Mouse (Mus musculus): ENCODE data around the gene I830077J02Rik. TPM values are rescaled to one million over a fixed set of nuclear protein-coding genes. Genes with fewer than 3 reads are reported as not detected.
"Not testable (repeated sequence)": the region's sequence is repeated elsewhere in the genome, so short reads cannot be mapped to it uniquely, and the experiment has no call there.

Gene I830077J02Rik
- polyA plus RNA-seq, 1 experiment from 2014 or later, result 1.4 TPM

DNA sequence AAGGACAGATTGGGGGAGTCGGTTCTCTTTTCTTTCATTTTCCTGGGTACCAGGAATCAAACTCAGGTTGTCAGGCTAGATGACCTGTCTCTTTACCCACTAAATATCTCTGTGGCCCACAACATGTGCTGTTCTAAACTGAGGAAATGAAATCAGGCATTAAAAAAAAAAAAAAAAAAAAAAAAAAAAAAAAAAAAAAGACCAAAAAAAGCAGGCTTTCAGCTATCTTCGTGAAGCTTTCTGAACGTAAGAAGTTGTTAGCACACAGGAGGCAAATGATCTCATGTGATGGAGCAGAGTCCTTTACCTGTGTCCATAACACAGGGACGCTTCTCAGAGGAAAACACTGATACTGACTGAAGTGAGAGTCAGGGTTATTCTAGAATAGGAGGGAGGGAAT, 3.6 kb upstream of the I830077J02Rik start:
- ATAC-seq (ENCODE audit: insufficient number of reproducible peaks, low FRiP score, low TSS enrichment, low read depth), result no peak
- Histone ChIP-seq H3K27me3 (no peaks in the 10 kb centered on the region), H3K4me2 (replicated peaks) (no peak overlapping the region), H3K36me3 (peaks cover 14% of the 10 kb centered on the region), H3K4me3 (replicated peaks) (no peak overlapping the region), H3K9ac (no peak overlapping the region), H3K4me1 (no peaks in the 10 kb centered on the region), H3K27ac (replicated peaks) (no peak overlapping the region), H3K9me3 (replicated peaks) (no peaks in the 10 kb centered on the region)
- 87% methylated on average over 4 of the region's 4 CpGs for WGBS

DNA sequence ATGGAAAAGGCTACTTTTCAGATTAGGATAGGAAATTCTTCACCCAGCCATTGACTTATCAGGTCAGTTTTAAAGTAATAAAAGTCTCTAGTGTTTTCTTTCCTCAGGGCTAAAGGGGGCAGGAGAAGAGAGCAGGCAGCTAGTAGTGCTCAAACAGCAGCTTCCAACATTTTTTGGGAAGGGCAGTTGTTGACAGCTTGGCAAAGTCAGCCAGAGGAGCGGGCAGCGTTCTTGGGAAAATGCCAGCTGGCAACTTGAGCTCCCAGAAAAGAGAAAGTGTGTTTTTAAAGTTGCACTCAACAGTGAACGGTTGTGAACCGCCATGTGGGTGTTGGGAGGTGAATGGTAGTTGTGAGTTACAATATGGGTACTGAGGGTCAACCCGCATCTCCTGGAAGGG, 2.6 kb upstream of the I830077J02Rik start:
- H3K27ac ChIP-seq (replicated peaks), result no peak overlapping the region
- no peak overlapping the region for H3K9ac ChIP-seq
- no peaks in the 10 kb centered on the region for H3K27me3 ChIP-seq
- 66% methylated on average over 5 of the region's 5 CpGs for WGBS
- ATAC-seq (ENCODE audit: insufficient number of reproducible peaks, low FRiP score, low TSS enrichment, low read depth), result no peak
- no peaks in the 10 kb centered on the region for H3K4me1 ChIP-seq
- no peaks in the 10 kb centered on the region for H3K9me3 ChIP-seq (replicated peaks)
- no peak overlapping the region for H3K4me3 ChIP-seq (replicated peaks)
- H3K36me3 ChIP-seq, result peaks cover 8% of the 10 kb centered on the region; the same call in 1 of the 2 replicates
- H3K4me2 ChIP-seq (replicated peaks), result no peak overlapping the region

DNA sequence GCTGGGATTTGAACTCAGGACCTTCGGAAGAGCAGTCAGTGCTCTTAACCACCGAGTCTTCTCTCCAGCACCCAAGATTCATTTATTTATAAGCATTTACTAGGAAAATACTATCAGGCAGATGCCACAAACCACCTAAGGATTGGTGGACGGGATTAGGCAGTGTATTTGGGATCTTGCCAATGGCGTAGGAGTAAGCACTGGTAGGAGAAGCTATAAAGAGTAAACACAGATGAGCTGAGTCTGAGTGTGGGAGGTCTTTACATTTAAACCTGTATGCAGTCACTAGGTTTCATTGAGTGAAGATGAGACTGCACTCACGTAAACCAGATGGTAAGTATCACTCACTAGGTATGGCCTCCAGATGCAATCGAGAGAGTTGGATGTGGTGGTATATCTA, 1.5 kb upstream of the I830077J02Rik start:
- 91% methylated on average over 6 of the region's 6 CpGs for WGBS
- H3K4me3 ChIP-seq (replicated peaks), result no peak overlapping the region
- no peaks in the 10 kb centered on the region for H3K27me3 ChIP-seq
- no peak overlapping the region for H3K9ac ChIP-seq
- peaks cover 8% of the 10 kb centered on the region; the same call in 1 of the 2 replicates for H3K36me3 ChIP-seq
- no peaks in the 10 kb centered on the region for H3K9me3 ChIP-seq (replicated peaks)
- H3K27ac ChIP-seq (replicated peaks), result no peak overlapping the region
- no peak for ATAC-seq (ENCODE audit: insufficient number of reproducible peaks, low FRiP score, low TSS enrichment, low read depth)
- H3K4me1 ChIP-seq, result no peaks in the 10 kb centered on the region
- no peak overlapping the region for H3K4me2 ChIP-seq (replicated peaks)

DNA sequence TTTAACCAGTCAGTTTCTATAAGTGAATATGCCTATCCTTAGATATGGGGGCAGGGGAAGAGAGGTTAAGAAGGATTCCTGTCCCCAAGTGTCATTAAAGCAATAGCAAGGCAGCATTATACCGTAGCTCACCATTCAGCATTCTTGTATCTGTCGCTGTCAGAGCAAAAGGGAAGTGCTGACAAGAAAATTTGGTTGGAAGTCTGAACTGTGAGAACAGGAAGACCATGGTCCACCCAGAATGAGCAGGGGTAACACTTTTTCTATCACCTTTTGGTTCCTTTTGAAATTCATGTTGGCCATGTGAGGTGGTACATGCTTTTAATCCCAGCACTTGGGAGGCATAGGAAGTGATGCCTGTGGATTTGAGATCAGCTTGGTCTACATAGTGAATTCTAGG, 1.4 kb downstream of the I830077J02Rik start:
- no peak overlapping the region for H3K27ac ChIP-seq (replicated peaks)
- H3K27me3 ChIP-seq, result no peaks in the 10 kb centered on the region
- H3K9ac ChIP-seq, result no peak overlapping the region
- H3K36me3 ChIP-seq, result no peaks in the 10 kb centered on the region
- no peaks in the 10 kb centered on the region for H3K9me3 ChIP-seq (replicated peaks)
- ATAC-seq (ENCODE audit: insufficient number of reproducible peaks, low FRiP score, low TSS enrichment, low read depth), result no peak
- 80% methylated on average over 2 of the region's 2 CpGs for WGBS
- no peak overlapping the region for H3K4me3 ChIP-seq (replicated peaks)
- no peaks in the 10 kb centered on the region for H3K4me1 ChIP-seq
- H3K4me2 ChIP-seq (replicated peaks), result no peak overlapping the region

DNA sequence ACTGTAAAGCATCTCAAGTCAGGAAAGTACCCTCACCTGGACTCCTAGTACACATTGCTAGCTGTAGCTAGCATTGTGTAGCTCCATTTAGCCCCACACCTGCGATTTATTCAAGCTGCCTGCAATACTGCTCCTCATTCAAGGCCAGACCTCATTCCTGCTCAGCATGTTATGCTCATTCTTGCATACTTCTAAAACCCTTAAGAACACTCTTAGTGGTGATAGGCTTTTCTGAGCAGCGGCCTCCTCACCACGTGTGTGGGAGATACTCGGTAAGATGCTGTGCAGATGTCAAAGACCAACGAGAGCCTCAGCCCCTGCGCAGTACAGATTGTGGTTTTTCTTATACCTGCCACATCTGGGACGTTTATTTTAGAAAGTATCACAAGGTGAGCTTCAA, 2.6 kb downstream of the I830077J02Rik start:
- Histone ChIP-seq H3K4me3 (replicated peaks) (no peak overlapping the region), H3K4me1 (no peaks in the 10 kb centered on the region), H3K9ac (no peak overlapping the region), H3K36me3 (no peaks in the 10 kb centered on the region), H3K27ac (replicated peaks) (no peak overlapping the region), H3K9me3 (replicated peaks) (no peaks in the 10 kb centered on the region), H3K27me3 (no peaks in the 10 kb centered on the region), H3K4me2 (replicated peaks) (no peak overlapping the region)
- 73% methylated on average over 7 of the region's 7 CpGs for WGBS
- no peak for ATAC-seq (ENCODE audit: insufficient number of reproducible peaks, low FRiP score, low TSS enrichment, low read depth)

DNA sequence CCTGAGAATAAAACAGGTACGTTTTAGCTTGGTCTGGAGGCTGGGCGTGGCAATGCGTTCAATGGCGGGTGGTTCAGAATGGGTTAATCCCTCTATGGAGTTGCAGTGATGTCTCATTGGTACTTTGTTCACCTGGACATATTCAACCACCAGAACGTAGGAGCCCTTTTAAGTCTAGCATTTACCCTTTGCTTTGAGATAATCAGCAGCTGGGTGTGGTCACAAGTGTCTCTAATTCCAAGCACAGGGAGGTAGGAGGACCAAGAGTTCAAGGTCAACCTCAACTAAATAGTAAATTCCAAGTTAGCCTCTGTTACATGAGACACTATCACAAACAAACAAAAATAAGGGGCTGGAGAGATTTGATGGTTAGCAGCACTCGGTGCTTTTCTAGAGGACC, 3.7 kb downstream of the I830077J02Rik start:
- no peaks in the 10 kb centered on the region for H3K4me1 ChIP-seq
- H3K9me3 ChIP-seq (replicated peaks), result no peaks in the 10 kb centered on the region
- no peaks in the 10 kb centered on the region for H3K27me3 ChIP-seq
- no peak overlapping the region for H3K4me3 ChIP-seq (replicated peaks)
- H3K9ac ChIP-seq, result no peak overlapping the region
- no peak overlapping the region for H3K4me2 ChIP-seq (replicated peaks)
- H3K27ac ChIP-seq (replicated peaks), result no peak overlapping the region
- 81% methylated on average over 6 of the region's 6 CpGs for WGBS
- no peak for ATAC-seq (ENCODE audit: insufficient number of reproducible peaks, low FRiP score, low TSS enrichment, low read depth)
- no peaks in the 10 kb centered on the region for H3K36me3 ChIP-seq

DNA sequence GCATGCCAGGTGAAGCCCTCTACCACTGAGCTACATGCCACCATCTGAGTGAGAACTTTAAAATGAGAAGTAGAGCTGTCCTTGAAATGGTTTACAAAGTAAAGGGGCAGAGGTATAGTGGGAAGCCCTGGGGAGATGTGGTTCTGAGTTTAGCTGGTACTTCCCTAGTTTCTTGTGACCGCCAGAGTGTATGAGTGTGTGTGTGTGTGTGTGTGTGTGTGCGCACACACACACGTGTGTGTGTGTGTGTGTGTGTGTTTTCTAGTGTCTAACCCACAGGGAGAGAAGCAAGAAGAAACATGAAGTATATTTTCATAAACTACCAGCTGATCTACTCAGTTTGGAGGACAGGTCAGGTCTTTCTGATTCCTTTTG, 4.3 kb downstream of the I830077J02Rik start:
- Histone ChIP-seq H3K27me3 (no peaks in the 10 kb centered on the region), H3K4me1 (no peaks in the 10 kb centered on the region), H3K36me3 (no peaks in the 10 kb centered on the region), H3K27ac (replicated peaks) (no peak overlapping the region), H3K9ac (no peak overlapping the region), H3K4me3 (replicated peaks) (no peak overlapping the region), H3K4me2 (replicated peaks) (no peak overlapping the region), H3K9me3 (replicated peaks) (no peaks in the 10 kb centered on the region)
- WGBS, result 81% methylated on average over 3 of the region's 3 CpGs
- ATAC-seq (ENCODE audit: insufficient number of reproducible peaks, low FRiP score, low TSS enrichment, low read depth), result no peak

DNA sequence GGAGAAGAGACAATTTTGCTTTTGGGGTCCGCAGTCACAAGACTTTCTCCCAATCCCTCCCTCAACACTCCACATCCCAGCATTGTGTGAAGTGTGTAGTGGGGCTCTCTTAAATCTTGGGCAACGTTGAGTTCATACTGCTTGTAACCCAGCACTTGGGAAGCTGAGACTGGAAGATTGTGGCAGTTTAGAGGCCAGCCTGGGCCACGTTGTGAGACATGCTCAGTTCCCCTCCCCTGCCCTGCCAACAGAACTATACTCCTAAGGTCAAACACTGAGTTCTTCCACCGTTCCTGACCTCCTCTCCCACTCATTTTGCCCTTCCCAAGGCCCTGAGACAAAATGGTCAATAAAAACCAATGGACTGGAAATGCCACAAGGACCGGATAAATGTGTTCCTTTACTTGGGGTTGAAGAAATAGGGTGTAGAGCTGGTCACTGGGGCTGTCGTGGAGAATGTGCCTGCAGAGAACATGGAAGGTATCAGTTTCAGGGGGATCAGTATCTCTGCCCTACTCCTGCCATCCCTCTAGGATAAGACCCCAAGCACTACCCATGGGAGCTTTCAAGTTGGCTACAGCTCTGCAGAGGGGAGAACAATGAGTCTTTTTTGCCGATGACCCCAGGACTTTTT, 4.8 kb downstream of the I830077J02Rik start:
- no peak overlapping the region for H3K27ac ChIP-seq (replicated peaks)
- WGBS, result 80% methylated on average over 7 of the region's 7 CpGs
- ATAC-seq (ENCODE audit: insufficient number of reproducible peaks, low FRiP score, low TSS enrichment, low read depth), result no peak

DNA sequence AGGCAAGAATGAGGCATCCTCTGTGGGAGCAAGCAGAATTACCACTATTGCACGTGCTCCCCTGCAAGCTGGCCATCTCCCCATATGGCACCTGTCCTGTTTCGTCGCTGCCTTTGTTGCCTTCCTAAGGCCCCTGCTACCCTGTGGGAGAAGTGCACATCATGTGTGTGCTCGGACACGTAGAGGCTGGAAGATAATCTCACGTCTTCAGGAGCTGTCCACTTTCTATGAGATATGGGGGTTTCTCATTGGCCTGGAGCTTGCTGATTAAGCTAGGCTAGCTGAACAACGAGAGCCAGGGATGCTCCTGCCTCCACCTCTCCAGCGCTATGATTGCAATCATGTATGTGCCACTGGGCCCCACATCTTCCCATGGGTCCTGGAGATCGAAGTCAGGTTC, 7.8 kb downstream of the I830077J02Rik start:
- Histone ChIP-seq H3K4me3 (replicated peaks) (no peak overlapping the region), H3K9me3 (replicated peaks) (no peaks in the 10 kb centered on the region), H3K9ac (no peak overlapping the region), H3K27ac (replicated peaks) (no peak overlapping the region), H3K36me3 (no peaks in the 10 kb centered on the region), H3K4me1 (no peaks in the 10 kb centered on the region), H3K27me3 (no peaks in the 10 kb centered on the region), H3K4me2 (replicated peaks) (no peak overlapping the region)
- WGBS, result 83% methylated on average over 9 of the region's 9 CpGs
- ATAC-seq (ENCODE audit: insufficient number of reproducible peaks, low FRiP score, low TSS enrichment, low read depth), result no peak

More for the DNA sequence above, 4.8 kb downstream of the I830077J02Rik start:
- no peak overlapping the region for H3K9ac ChIP-seq
- no peak overlapping the region for H3K4me2 ChIP-seq (replicated peaks)
- no peak overlapping the region for H3K4me3 ChIP-seq (replicated peaks)
- H3K4me1 ChIP-seq, result no peaks in the 10 kb centered on the region
- no peaks in the 10 kb centered on the region for H3K36me3 ChIP-seq
- H3K27me3 ChIP-seq, result no peaks in the 10 kb centered on the region
- H3K9me3 ChIP-seq (replicated peaks), result no peaks in the 10 kb centered on the region

DNA sequence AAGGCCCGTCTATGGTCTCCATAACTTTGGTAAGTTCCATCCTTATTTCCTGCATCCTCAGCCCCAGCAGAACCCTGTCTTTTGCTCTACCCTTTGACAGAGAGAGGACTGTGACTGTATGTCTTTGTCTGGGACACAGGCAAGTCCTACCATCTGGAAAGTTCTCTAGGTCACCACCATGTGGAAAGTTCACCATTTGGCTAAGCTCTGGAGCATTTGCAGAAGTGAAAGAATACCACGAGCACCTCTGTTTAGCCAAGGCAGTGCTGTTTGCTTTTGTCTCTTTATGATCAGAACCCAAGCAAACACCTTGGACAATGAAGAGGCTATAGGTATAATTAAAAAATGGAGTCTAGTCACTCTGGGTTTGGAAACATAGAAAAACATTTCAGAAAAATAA, 10.5 kb downstream of the I830077J02Rik start:
- H3K9ac ChIP-seq, result no peak overlapping the region
- no peaks in the 10 kb centered on the region for H3K36me3 ChIP-seq
- no peaks in the 10 kb centered on the region for H3K27me3 ChIP-seq
- H3K4me2 ChIP-seq (replicated peaks), result no peak overlapping the region
- no peak for ATAC-seq (ENCODE audit: insufficient number of reproducible peaks, low FRiP score, low TSS enrichment, low read depth)
- H3K27ac ChIP-seq (replicated peaks), result no peak overlapping the region
- H3K4me3 ChIP-seq (replicated peaks), result no peak overlapping the region
- H3K9me3 ChIP-seq (replicated peaks), result no peaks in the 10 kb centered on the region
- H3K4me1 ChIP-seq, result no peaks in the 10 kb centered on the region
- 77% methylated on average over 2 of the region's 2 CpGs for WGBS

DNA sequence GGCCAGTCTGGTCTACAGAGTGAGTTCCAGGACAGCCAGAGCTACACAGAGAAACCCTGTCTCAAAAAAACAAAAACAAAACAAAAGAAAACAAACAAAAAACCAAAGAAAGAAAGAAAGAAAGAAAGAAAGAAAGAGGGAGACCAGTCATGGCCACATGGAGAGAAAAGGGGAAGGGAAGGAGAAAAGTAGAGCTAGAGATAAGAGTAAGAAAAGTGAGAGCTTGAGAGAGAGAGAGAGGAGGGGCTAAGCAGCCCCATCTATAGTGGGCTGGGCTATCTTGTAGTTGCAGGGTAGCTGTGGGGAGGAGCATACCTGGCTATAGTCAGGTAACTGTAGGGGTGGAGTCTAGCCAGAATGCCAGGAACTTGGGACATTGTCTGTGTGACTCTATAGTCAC, 11.7 kb downstream of the I830077J02Rik start:
- not testable (repeated sequence) for H3K9me3 ChIP-seq (replicated peaks); H3K4me1 ChIP-seq; H3K27ac ChIP-seq (replicated peaks); ATAC-seq (ENCODE audit: insufficient number of reproducible peaks, low FRiP score, low TSS enrichment, low read depth); H3K27me3 ChIP-seq; H3K36me3 ChIP-seq; H3K9ac ChIP-seq; H3K4me3 ChIP-seq (replicated peaks); H3K4me2 ChIP-seq (replicated peaks)

DNA sequence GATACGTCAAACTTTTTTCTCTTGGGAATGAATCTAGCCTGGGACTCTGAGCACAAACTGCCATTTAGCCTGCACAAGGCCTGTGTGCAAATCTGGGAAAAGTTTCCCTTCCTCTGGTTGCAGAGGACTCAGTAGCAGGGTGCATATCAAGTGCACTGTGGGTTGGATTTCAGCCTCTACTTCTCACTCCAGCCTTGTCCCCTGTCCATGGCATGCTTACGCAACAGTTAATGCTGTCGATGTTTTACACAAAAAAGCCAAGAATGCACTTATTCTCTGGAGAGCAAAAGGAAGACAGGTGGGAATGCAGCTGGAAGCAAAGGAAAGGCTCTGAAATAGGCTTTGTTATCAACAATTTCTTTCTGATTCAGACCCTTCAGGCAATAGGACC, 14.1 kb downstream of the I830077J02Rik start:
- no peaks in the 10 kb centered on the region for H3K9me3 ChIP-seq (replicated peaks)
- no peak overlapping the region for H3K4me2 ChIP-seq (replicated peaks)
- no peak overlapping the region for H3K9ac ChIP-seq
- H3K4me3 ChIP-seq (replicated peaks), result no peak overlapping the region
- no peak for ATAC-seq (ENCODE audit: insufficient number of reproducible peaks, low FRiP score, low TSS enrichment, low read depth)
- H3K4me1 ChIP-seq, result no peaks in the 10 kb centered on the region
- no peaks in the 10 kb centered on the region for H3K36me3 ChIP-seq
- WGBS, result 58% methylated on average over 3 of the region's 3 CpGs
- H3K27ac ChIP-seq (replicated peaks), result no peak overlapping the region
- H3K27me3 ChIP-seq, result no peaks in the 10 kb centered on the region

Data from embryonic facial prominence, embryonic 15.5 days (tissue).